Mouse (Mus musculus): ENCODE measurements around the gene Caprin1.

The Caprin1 gene

GRCm38 (mm10) chr2:103796861-103797466 lies 485 bp downstream of the Caprin1 start:
- DNase-seq (ENCODE audit: low spot score) = peak; percentile 87

- peak; percentile 78 for DNase-seq (ENCODE audit: low spot score)
Observed at GRCm38 (mm10) chr2:103796211-103796860, 1.1 kb downstream of the Caprin1 start.

GRCm38 (mm10) chr2:103795843-103796210 lies 1.6 kb downstream of the Caprin1 start:
- peak; percentile 74 for DNase-seq (ENCODE audit: low spot score)

GRCm38 (mm10) chr2:103792009-103792408 lies 5.4 kb downstream of the Caprin1 start:
- no peak for DNase-seq (ENCODE audit: low spot score)

- DNase-seq (ENCODE audit: low spot score) = no peak
Observed at GRCm38 (mm10) chr2:103785735-103786134, 11.7 kb downstream of the Caprin1 start.

- no peak for DNase-seq (ENCODE audit: low spot score)
Observed at GRCm38 (mm10) chr2:103784621-103785020, 12.8 kb downstream of the Caprin1 start.

GRCm38 (mm10) chr2:103762492-103762891 lies 35.0 kb downstream of the Caprin1 start:
- DNase-seq (ENCODE audit: low spot score) = no peak

- no peak for DNase-seq (ENCODE audit: low spot score)
Observed at GRCm38 (mm10) chr2:103761993-103762392, 35.5 kb downstream of the Caprin1 start.

GRCm38 (mm10) chr2:103760906-103761716 lies 36.3 kb downstream of the Caprin1 start, which contains the start of gene Nat10:
TSS of gene Nat10 (minus strand) at chr2:103761270.
- peak; percentile 97 for DNase-seq (ENCODE audit: low spot score)

GRCm38 (mm10) chr2:103760421-103760820 lies 37.0 kb downstream of the Caprin1 start:
- no peak for DNase-seq (ENCODE audit: low spot score)

- DNase-seq (ENCODE audit: low spot score) = no peak
Observed at GRCm38 (mm10) chr2:103755458-103756085, 41.9 kb downstream of the Caprin1 start.

GRCm38 (mm10) chr2:103754614-103755013 lies 42.8 kb downstream of the Caprin1 start:
- no peak for DNase-seq (ENCODE audit: low spot score)

GRCm38 (mm10) chr2:103751771-103752170 lies 45.7 kb downstream of the Caprin1 start:
- DNase-seq (ENCODE audit: low spot score) = no peak

GRCm38 (mm10) chr2:103749091-103749490 lies 48.4 kb downstream of the Caprin1 start:
- DNase-seq (ENCODE audit: low spot score) = no peak

- DNase-seq (ENCODE audit: low spot score) = no peak
Observed at GRCm38 (mm10) chr2:103747891-103748290, 49.6 kb downstream of the Caprin1 start.

- no peak for DNase-seq (ENCODE audit: low spot score)
Observed at GRCm38 (mm10) chr2:103746761-103747160, 50.7 kb downstream of the Caprin1 start.

GRCm38 (mm10) chr2:103746096-103746495 lies 51.4 kb downstream of the Caprin1 start:
- no peak for DNase-seq (ENCODE audit: low spot score)

- DNase-seq (ENCODE audit: low spot score) = no peak
Observed at GRCm38 (mm10) chr2:103745481-103745880, 52.0 kb downstream of the Caprin1 start.

- DNase-seq (ENCODE audit: low spot score) = no peak
Observed at GRCm38 (mm10) chr2:103743988-103744387, 53.5 kb downstream of the Caprin1 start.

GRCm38 (mm10) chr2:103743536-103743935 lies 53.9 kb downstream of the Caprin1 start:
- no peak for DNase-seq (ENCODE audit: low spot score)

- no peak for DNase-seq (ENCODE audit: low spot score)
Observed at GRCm38 (mm10) chr2:103742821-103743220, 54.6 kb downstream of the Caprin1 start.

- DNase-seq (ENCODE audit: low spot score) = no peak
Observed at GRCm38 (mm10) chr2:103731423-103731822, 66.0 kb downstream of the Caprin1 start.

Measured in testis, postnatal 14 days (tissue).